Mouse (Mus musculus): ENCODE data around the gene Pigr.

The Pigr gene

DNA sequence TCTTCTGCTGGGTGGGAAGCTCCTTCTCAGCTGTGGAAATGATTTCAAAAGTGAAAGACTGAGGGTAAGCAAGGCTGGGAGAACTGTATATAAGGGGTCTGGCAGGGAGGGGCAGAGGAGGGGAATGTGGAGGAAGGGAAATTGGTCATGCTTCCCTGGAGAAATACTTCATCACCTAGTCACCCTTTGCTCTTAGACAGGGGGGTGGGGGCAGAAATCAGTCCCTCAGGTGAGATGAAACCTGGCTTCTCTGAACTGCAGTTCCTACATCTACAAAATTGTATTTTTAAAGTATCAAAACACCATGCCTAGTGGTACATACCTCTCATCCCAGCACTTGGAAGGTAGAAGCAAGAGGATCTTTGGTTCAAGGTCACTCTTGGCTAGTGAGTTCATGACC is 60.9 kb downstream of the Pigr start, which contains the start of gene Il24:
Gene Il24 (minus strand): TSS at position 101 of the 400 bp plus-strand sequence.
- DNase-seq = no peak

DNA sequence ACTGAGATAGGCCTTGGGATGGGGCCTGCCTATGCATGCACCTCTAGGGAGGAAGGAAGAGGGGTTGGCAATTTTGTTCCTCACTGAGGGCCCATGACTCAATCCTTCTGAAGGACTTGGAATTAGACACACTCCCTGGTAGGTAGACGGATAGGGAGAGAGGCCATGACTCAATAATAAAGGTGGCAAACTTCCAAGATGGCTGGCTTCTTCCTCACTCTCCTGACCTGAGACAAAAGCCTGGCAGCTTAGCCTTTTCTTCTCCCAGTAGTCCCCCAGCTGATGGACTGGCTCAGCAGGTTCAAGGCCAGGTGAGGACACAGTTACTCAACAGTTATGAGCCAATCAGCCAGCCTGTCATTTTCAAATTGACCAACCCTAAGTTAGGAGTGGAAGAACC is 66.0 kb downstream of the Pigr start:
- DNase-seq = no peak

DNA sequence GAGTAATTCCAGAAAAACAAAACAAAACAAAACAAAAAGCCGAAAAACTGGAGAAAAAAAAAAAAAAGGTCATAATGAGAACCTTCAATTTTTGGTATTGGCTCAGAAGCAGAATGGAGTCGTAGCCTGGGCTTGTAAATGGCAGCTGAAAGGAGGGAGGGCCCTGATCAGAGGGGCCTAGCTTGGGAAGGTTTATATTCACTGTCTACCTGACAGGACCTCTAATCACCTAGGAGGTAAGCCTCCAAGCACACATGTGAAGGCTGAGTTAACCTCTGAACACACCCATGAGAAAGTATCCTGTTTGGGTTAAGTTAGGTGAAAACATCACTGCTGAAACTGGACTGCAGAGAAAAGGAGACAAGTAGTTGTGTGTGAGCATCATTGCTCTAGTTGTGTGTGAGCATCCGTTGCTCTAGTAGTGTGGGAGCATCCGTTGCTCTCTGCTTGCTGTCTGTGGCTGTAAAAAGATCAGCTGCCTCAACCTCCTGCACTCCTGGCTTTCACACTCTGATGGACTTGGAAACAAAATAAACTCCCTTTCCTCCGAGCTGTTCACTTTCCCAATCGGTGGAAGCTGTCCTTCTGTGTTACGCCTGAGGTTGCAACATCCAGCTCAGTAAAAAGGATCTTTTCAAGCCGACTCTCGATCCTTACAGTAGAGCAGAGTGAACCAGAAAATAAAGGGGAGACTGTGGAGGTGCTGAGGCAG is 67.0 kb downstream of the Pigr start:
- no peak for DNase-seq

DNA sequence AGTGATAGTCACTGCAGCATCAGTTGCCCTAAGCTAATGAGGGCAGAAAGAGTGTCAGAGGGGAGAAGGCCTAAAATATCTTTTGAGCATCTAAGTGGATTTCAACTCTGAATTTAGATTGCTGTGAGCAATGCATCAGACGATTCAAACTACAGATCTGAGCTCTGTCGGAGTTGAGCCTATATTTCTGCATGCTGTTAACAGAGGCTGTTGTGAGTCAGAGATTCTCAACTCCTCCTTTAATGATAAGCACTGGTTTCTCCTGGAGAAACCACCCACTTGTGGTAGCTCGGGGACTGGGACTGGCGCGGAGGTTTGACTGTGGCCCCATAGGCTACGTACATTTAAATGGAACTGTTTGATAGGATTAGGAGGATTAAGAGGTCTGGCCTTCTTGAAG is 68.0 kb downstream of the Pigr start:
- DNase-seq = no peak
